Mouse (Mus musculus): ENCODE measurements at regions not wholly inside any gene's neighbourhood (a gene's known extent, or its start where the extent isn't known, plus 50 kb on each side); places are given as distances from the start of the nearest gene placed in this dataset.

DNA sequence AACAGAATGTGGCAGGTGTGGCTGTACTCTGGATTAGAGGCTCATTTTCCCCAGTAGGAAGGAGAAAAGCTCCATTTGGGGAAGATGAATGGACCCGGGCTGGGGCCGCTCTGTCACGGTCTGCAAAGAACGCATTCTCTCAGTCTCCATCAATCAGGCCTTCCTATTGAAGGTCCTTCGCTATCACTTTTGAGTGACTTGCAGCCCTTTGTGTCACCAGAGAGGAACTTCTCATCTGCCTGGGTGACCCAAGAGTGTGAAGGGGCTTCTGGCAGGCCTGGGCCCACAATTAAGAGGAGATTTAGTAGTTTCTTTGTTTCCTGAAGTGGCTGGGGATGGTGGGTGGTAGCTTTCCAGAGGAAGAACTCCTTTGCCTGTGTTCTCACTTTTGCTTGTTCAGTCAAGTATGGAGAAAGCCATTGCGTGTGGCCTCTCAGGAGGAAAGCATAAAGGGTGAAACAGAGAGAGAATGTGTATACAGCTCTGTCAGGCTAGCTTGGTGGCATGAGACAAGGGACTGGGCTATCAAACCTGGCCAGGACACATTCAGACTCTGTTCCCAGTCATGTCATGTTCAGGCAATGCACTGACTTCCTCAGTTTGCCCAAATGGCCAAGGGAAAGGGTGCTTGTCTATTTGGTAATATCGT lies 1374.2 kb downstream of the Gsdmc2 start:
- Histone ChIP-seq H3K9me3 (ENCODE audit: low read length) (no peaks in the 10 kb centered on the region), H3K27me3 (ENCODE audit: insufficient read depth, low read length) (no peaks in the 10 kb centered on the region), H3K4me1 (ENCODE audit: insufficient read depth) (no peaks in the 10 kb centered on the region), H3K27ac (ENCODE audit: low read depth) (no peak overlapping the region), H3K4me3 (ENCODE audit: low read depth, low read length) (no peak overlapping the region), H3K9ac (replicated peaks) (no peak overlapping the region), H3K4me2 (ENCODE audit: low read depth, low read length) (no peak overlapping the region), H3K36me3 (replicated peaks; ENCODE audit: insufficient read depth, low read length) (no peaks in the 10 kb centered on the region)
- TF ChIP-seq CTCF (IDR thresholded peaks at IDR 0.05; ENCODE audit: low read depth) (no peak), EP300 (IDR thresholded peaks at IDR 0.05; ENCODE audit: low read depth) (no peak)
- 82% methylated on average over 7 of the region's 7 CpGs for WGBS (ENCODE audit: insufficient replicate concordance)
- DNase-seq (no peak), ATAC-seq (no peak)

- TF ChIP-seq EP300 (IDR thresholded peaks at IDR 0.05; ENCODE audit: low read depth) (no peak), CTCF (IDR thresholded peaks at IDR 0.05; ENCODE audit: low read depth) (no peak)
- Histone ChIP-seq H3K4me3 (ENCODE audit: low read depth, low read length) (no peak overlapping the region), H3K4me1 (ENCODE audit: insufficient read depth) (no peaks in the 10 kb centered on the region), H3K36me3 (replicated peaks; ENCODE audit: insufficient read depth, low read length) (no peaks in the 10 kb centered on the region), H3K9ac (replicated peaks) (no peak overlapping the region), H3K4me2 (ENCODE audit: low read depth, low read length) (no peak overlapping the region), H3K27me3 (ENCODE audit: insufficient read depth, low read length) (no peaks in the 10 kb centered on the region), H3K9me3 (ENCODE audit: low read length) (no peaks in the 10 kb centered on the region), H3K27ac (ENCODE audit: low read depth) (no peak overlapping the region)
- ATAC-seq (no peak), DNase-seq (no peak)
- WGBS (ENCODE audit: insufficient replicate concordance), result 60% methylated on average over 3 of the region's 3 CpGs
These were observed 1376.9 kb downstream of the Gsdmc2 start for GRCm38 (mm10) chr15:62468076-62468475.

- Histone ChIP-seq H3K27me3 (ENCODE audit: insufficient read depth, low read length) (no peaks in the 10 kb centered on the region), H3K9ac (replicated peaks) (no peak overlapping the region), H3K27ac (ENCODE audit: low read depth) (no peak overlapping the region), H3K36me3 (replicated peaks; ENCODE audit: insufficient read depth, low read length) (no peaks in the 10 kb centered on the region), H3K4me1 (ENCODE audit: insufficient read depth) (no peaks in the 10 kb centered on the region), H3K4me2 (ENCODE audit: low read depth, low read length) (no peak overlapping the region), H3K9me3 (ENCODE audit: low read length) (no peaks in the 10 kb centered on the region), H3K4me3 (ENCODE audit: low read depth, low read length) (no peak overlapping the region)
- ATAC-seq (no peak), DNase-seq (no peak)
- TF ChIP-seq EP300 (IDR thresholded peaks at IDR 0.05; ENCODE audit: low read depth) (no peak), CTCF (IDR thresholded peaks at IDR 0.05; ENCODE audit: low read depth) (no peak)
These were observed 1378.1 kb downstream of the Gsdmc2 start for GRCm38 (mm10) chr15:62466856-62467255.

- Histone ChIP-seq H3K27ac (ENCODE audit: low read depth) (no peak overlapping the region), H3K4me3 (ENCODE audit: low read depth, low read length) (no peak overlapping the region), H3K36me3 (replicated peaks; ENCODE audit: insufficient read depth, low read length) (no peaks in the 10 kb centered on the region), H3K4me1 (ENCODE audit: insufficient read depth) (no peaks in the 10 kb centered on the region), H3K27me3 (ENCODE audit: insufficient read depth, low read length) (no peaks in the 10 kb centered on the region), H3K9ac (replicated peaks) (no peak overlapping the region), H3K9me3 (ENCODE audit: low read length) (no peaks in the 10 kb centered on the region), H3K4me2 (ENCODE audit: low read depth, low read length) (no peak overlapping the region)
- ATAC-seq (no peak), DNase-seq (no peak)
- WGBS (ENCODE audit: insufficient replicate concordance), result 67% methylated on average over 6 of the region's 6 CpGs
- TF ChIP-seq CTCF (IDR thresholded peaks at IDR 0.05; ENCODE audit: low read depth), result no peak
These were observed 1379.7 kb downstream of the Gsdmc2 start for GRCm38 (mm10) chr15:62465026-62465839.

GRCm38 (mm10) chr15:62462698-62463097 lies 1382.3 kb downstream of the Gsdmc2 start:
- Histone ChIP-seq H3K27ac (ENCODE audit: low read depth) (no peak overlapping the region), H3K9ac (replicated peaks) (no peak overlapping the region), H3K36me3 (replicated peaks; ENCODE audit: insufficient read depth, low read length) (no peaks in the 10 kb centered on the region), H3K9me3 (ENCODE audit: low read length) (no peaks in the 10 kb centered on the region), H3K4me3 (ENCODE audit: low read depth, low read length) (no peak overlapping the region), H3K4me1 (ENCODE audit: insufficient read depth) (no peaks in the 10 kb centered on the region), H3K27me3 (ENCODE audit: insufficient read depth, low read length) (no peaks in the 10 kb centered on the region), H3K4me2 (ENCODE audit: low read depth, low read length) (no peak overlapping the region)
- TF ChIP-seq EP300 (IDR thresholded peaks at IDR 0.05; ENCODE audit: low read depth), result no peak
- TF ChIP-seq CTCF (IDR thresholded peaks at IDR 0.05; ENCODE audit: low read depth), result no peak
- ATAC-seq, result no peak
- WGBS (ENCODE audit: insufficient replicate concordance), result 39% methylated on average over 3 of the region's 3 CpGs
- DNase-seq, result no peak

- no peaks in the 10 kb centered on the region for H3K36me3 ChIP-seq (replicated peaks; ENCODE audit: insufficient read depth, low read length)
- no peak overlapping the region for H3K4me2 ChIP-seq (ENCODE audit: low read depth, low read length)
- no peak overlapping the region for H3K9ac ChIP-seq (replicated peaks)
- TF ChIP-seq CTCF (IDR thresholded peaks at IDR 0.05; ENCODE audit: low read depth), result no peak
- no peak for TF ChIP-seq EP300 (IDR thresholded peaks at IDR 0.05; ENCODE audit: low read depth)
- H3K4me1 ChIP-seq (ENCODE audit: insufficient read depth), result no peaks in the 10 kb centered on the region
- H3K27me3 ChIP-seq (ENCODE audit: insufficient read depth, low read length), result no peaks in the 10 kb centered on the region
- DNase-seq (no peak), ATAC-seq (no peak)
- H3K4me3 ChIP-seq (ENCODE audit: low read depth, low read length), result no peak overlapping the region
- 81% methylated on average over 7 of the region's 7 CpGs for WGBS (ENCODE audit: insufficient replicate concordance)
- H3K9me3 ChIP-seq (ENCODE audit: low read length), result no peaks in the 10 kb centered on the region
- no peak overlapping the region for H3K27ac ChIP-seq (ENCODE audit: low read depth)
These were observed 1383.5 kb downstream of the Gsdmc2 start for GRCm38 (mm10) chr15:62461398-62462051.
